Mouse (Mus musculus) forebrain, embryonic 12.5 days (tissue): Measurements from ENCODE around the gene Camk2n1. TPM values are rescaled to one million over a fixed set of nuclear protein-coding genes. Genes with fewer than 3 reads are reported as not detected.
A peak's percentile ranks its signal among the peaks of the same experiment; 100 is the strongest.
"Not testable (repeated sequence)": the region's sequence is repeated elsewhere in the genome, so short reads cannot be mapped to it uniquely, and the experiment has no call there.

Source experiments
- ATAC-seq: fragments of 200-750 bp; cut with Nextera tagmentation; 2 replicates; pipeline ENCODE4 v1.8.0; 2017; ENCODE audit warnings: moderate TSS enrichment; ENCODE audit not compliant: low FRiP score
- H3K27ac ChIP-seq: fragments of 300-500 bp; sonication (generic); 2 replicates; pipeline ENCODE4 v1.5.1; 2016; ENCODE audit warnings: mild to moderate bottlenecking
- H3K27me3 ChIP-seq: fragments of 300-500 bp; sonication (generic); 2 replicates; pipeline ENCODE4 v1.6.1; 2016; ENCODE audit warnings: mild to moderate bottlenecking
- H3K36me3 ChIP-seq: fragments of 300-500 bp; sonication (generic); replicated peaks from 2 replicates; pipeline ENCODE4 v1.6.1; 2016; ENCODE audit warnings: mild to moderate bottlenecking
- H3K4me1 ChIP-seq: fragments of 300-500 bp; sonication (generic); 2 replicates; pipeline ENCODE4 v1.6.1; 2016
- H3K4me2 ChIP-seq: fragments of 300-500 bp; sonication (generic); 2 replicates; pipeline ENCODE4 v1.6.1; 2016; ENCODE audit warnings: mild to moderate bottlenecking, moderate library complexity
- H3K4me3 ChIP-seq: fragments of 300-500 bp; sonication (generic); replicated peaks from 2 replicates; pipeline ENCODE4 v1.5.1; 2016; ENCODE audit warnings: mild to moderate bottlenecking
- H3K9ac ChIP-seq: fragments of 300-500 bp; sonication (generic); 2 replicates; pipeline ENCODE4 v1.6.1; 2016; ENCODE audit warnings: mild to moderate bottlenecking
- H3K9me3 ChIP-seq: fragments of 300-500 bp; sonication (generic); 2 replicates; pipeline ENCODE4 v1.6.1; 2016
- WGBS: fragments of 180-500 bp; shearing (Covaris S2); methylation state at CpG from one replicate; pipeline ENCODE4 v1.1.7; 2016; 5-methylcytosine and 5-hydroxymethylcytosine counted together
- polyA plus RNA-seq: library from polyadenylated mRNA; unstranded; fragments of >200 nt; fragmentation: Nextera tagmentation; extraction: Ambion mirVana; gene quantifications from 2 replicates; pipeline ENCODE4 v1.2.1, GENCODE M21; 2016

The Camk2n1 gene
- 4.8 and 5.4 TPM in 2 replicates for polyA plus RNA-seq

DNA sequence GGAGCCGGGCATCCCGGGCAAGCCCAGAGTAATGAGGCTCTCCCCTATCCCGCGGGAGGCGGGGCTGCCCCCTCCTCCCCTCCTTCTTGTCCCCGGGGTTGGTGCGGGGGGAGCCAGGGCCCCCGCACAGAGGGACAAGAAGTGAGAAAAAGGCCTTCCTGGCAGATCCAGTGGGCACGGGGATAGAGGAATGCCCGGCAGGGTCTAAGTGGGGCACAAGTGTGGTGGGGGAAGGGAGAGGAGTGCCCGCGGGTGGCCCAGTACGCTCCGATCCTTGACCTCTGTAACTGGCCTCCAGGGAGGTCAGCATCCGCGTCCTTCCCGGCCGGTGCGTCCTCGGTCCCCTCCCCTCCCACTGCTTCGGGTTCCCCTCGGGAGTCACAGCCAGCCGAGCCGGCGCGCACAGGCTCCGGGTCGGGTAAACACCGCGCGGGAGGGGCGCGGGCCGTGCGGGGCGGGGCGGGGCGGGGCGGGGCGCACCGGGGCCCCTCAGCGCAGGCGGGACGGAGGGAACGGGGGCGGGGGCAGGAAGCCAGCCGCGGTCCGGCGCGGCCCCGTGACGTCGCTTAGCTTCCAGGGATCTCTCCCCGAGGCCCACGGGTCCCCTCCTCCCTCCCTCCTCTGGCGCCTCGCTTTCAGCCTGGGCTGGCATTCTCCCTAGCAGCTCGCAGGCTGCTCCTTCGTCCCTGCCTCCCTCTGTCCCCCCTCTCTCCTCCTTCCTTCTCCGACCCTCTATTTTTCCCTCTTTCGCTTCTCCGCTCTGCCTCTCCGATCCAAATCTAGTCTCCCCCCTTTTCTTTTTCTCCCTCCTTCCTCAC is at the start of gene Camk2n1:
Gene Camk2n1 (plus strand): TSS at position 562 of the 818 bp plus-strand sequence.
- Histone ChIP-seq H3K9me3 (no peaks in the 10 kb centered on the region), H3K9ac (peak within 1 kb of the TSS; percentile 90), H3K4me1 (peaks cover 55% of the 10 kb centered on the region), H3K27me3 (peaks cover 78% of the 10 kb centered on the region), H3K4me2 (peak within 1 kb of the TSS; percentile 96), H3K27ac (peak within 1 kb of the TSS; percentile 90), H3K36me3 (no peaks in the 10 kb centered on the region), H3K4me3 (peak within 1 kb of the TSS; percentile 85)
- WGBS, result under 1% methylated on average over 45 of the region's 64 CpGs
- ATAC-seq, result peak; percentile 81

DNA sequence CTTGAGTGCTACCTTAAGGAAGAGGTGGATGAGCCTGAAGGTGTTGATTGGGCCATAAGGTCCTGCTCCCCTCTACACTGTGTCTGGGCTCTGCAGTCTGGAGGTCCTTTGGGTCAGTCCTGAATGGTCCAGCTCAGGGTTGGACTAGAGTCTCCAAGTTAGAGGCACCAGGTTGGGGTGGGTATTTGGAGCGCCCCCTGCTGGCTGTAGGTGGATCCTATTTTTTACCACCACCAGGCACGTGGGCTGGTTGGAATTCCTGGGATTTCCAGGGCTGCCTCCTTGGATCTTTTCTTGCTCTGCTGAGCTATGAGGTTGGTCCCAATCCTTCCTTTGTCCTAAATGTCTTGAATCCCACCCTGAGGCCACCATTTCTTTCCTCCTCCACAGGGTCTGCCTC is 49.3 kb upstream of the Camk2n1 start:
- no peaks in the 10 kb centered on the region for H3K36me3 ChIP-seq
- no peak overlapping the region for H3K4me2 ChIP-seq
- H3K27ac ChIP-seq, result no peak overlapping the region
- no peaks in the 10 kb centered on the region for H3K9me3 ChIP-seq
- peaks cover 34% of the 10 kb centered on the region for H3K27me3 ChIP-seq
- H3K4me3 ChIP-seq, result no peak overlapping the region
- 0% methylated on average over 2 of the region's 2 CpGs for WGBS
- no peak for ATAC-seq
- H3K4me1 ChIP-seq, result no peaks in the 10 kb centered on the region
- H3K9ac ChIP-seq, result no peak overlapping the region

- no peak for ATAC-seq
- WGBS, result 87% methylated on average over 12 of the region's 13 CpGs
Observed at GRCm38 (mm10) chr4:138407479-138408194, 46.5 kb upstream of the Camk2n1 start.

DNA sequence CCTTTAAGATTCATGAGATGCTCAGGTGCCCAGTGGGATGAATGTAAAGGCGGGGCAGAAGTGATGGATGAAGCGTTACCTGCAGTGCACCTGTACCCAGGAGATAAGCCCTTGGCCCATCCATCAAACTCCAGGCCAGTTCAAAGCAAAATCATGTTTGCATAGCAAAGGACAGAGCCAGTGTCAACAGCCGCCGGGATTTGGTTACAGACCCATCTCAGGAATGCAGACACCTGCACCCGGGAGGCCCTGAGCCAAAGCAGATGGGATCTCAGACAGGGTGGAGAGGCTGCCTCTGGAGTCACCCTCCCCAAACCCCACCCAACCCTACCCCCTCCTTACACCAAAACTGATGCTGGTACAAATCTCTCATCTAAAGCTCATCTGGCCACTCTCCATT is 43.1 kb upstream of the Camk2n1 start:
- H3K4me2 ChIP-seq, result no peak overlapping the region
- 0 out of 2 replicates have a peak, but pooled peaks cover 4% of the 10 kb centered on the region for H3K4me1 ChIP-seq
- H3K9ac ChIP-seq, result no peak overlapping the region
- H3K36me3 ChIP-seq, result no peaks in the 10 kb centered on the region
- no peak overlapping the region for H3K27ac ChIP-seq
- H3K27me3 ChIP-seq, result peaks cover 64% of the 10 kb centered on the region
- H3K4me3 ChIP-seq, result no peak overlapping the region
- WGBS, result 18% methylated on average over 5 of the region's 5 CpGs
- no peaks in the 10 kb centered on the region for H3K9me3 ChIP-seq
- no peak for ATAC-seq

More at GRCm38 (mm10) chr4:138407479-138408194, 46.5 kb upstream of the Camk2n1 start:
- Histone ChIP-seq H3K36me3 (no peaks in the 10 kb centered on the region), H3K27me3 (peaks cover 48% of the 10 kb centered on the region), H3K27ac (no peak overlapping the region), H3K9me3 (no peaks in the 10 kb centered on the region), H3K9ac (no peak overlapping the region), H3K4me3 (no peak overlapping the region), H3K4me1 (no peaks in the 10 kb centered on the region), H3K4me2 (no peak overlapping the region)

- Histone ChIP-seq H3K9ac (no peak overlapping the region), H3K4me2 (no peak overlapping the region), H3K4me3 (no peak overlapping the region), H3K4me1 (0 out of 2 replicates have a peak, but pooled peaks cover 4% of the 10 kb centered on the region), H3K27ac (no peak overlapping the region), H3K9me3 (no peaks in the 10 kb centered on the region), H3K36me3 (no peaks in the 10 kb centered on the region), H3K27me3 (peaks cover 60% of the 10 kb centered on the region)
- WGBS, result 62% methylated on average over 7 of the region's 7 CpGs
- ATAC-seq, result no peak
Observed at GRCm38 (mm10) chr4:138411504-138412121, 42.5 kb upstream of the Camk2n1 start.

DNA sequence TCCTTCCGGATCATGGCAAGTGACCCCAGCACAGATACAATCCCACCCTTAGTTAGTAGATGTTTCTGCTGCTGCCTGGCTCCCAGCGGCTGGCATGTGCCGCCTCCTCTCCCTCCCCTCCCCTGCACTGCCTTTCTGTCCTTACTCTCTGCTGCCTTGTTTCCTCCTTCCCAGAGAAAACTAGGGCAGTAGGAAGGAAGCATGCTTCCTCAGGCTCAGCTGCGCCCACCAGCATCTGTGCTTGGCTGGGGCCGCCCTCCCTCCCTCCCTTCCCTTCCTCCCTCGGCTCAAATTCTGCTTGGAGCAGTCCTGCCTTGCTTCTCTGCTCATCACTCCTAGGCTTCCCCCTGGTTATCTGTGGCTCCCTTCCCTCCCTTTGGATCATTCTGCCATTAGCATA is 39.4 kb upstream of the Camk2n1 start:
- Histone ChIP-seq H3K4me2 (no peak overlapping the region), H3K4me3 (no peak overlapping the region), H3K9ac (no peak overlapping the region), H3K27ac (no peak overlapping the region), H3K4me1 (peaks cover 12% of the 10 kb centered on the region), H3K36me3 (no peaks in the 10 kb centered on the region), H3K9me3 (no peaks in the 10 kb centered on the region), H3K27me3 (peaks cover 50% of the 10 kb centered on the region)
- ATAC-seq, result no peak
- 27% methylated on average over 6 of the region's 6 CpGs for WGBS

GRCm38 (mm10) chr4:138415991-138416390 is 38.1 kb upstream of the Camk2n1 start:
- Histone ChIP-seq H3K9me3 (no peaks in the 10 kb centered on the region), H3K36me3 (no peaks in the 10 kb centered on the region), H3K4me2 (no peak overlapping the region)

DNA sequence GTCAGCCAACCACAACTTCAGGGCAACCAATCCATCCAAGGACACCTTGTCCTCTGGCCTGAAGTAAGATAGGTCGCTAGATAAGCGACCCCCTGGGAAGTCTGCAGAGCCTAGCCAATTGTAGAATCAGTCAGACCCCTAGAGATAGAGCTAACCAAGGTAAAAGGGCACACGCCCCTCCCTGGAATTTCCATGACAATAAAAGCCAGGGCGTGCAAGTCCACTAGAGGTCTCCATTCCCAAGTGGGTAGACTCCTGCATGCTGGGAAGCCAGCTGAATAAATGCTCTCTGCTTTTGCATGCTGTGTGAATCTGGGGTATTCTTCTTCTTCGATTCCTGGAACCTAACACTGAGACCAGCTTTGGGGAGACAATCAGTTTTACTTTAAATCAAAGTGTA is 37.7 kb upstream of the Camk2n1 start:
- no peak overlapping the region for H3K4me3 ChIP-seq
- H3K4me2 ChIP-seq, result no peak overlapping the region
- no peak for ATAC-seq
- H3K9me3 ChIP-seq, result no peaks in the 10 kb centered on the region
- no peak overlapping the region for H3K9ac ChIP-seq
- no peaks in the 10 kb centered on the region for H3K36me3 ChIP-seq
- no peak overlapping the region for H3K27ac ChIP-seq
- H3K27me3 ChIP-seq, result peaks cover 53% of the 10 kb centered on the region
- H3K4me1 ChIP-seq, result peaks cover 12% of the 10 kb centered on the region
- 52% methylated on average over 5 of the region's 5 CpGs for WGBS

More at GRCm38 (mm10) chr4:138415991-138416390, 38.1 kb upstream of the Camk2n1 start:
- no peak overlapping the region for H3K27ac ChIP-seq
- no peak overlapping the region for H3K4me3 ChIP-seq
- WGBS, result 76% methylated on average over 3 of the region's 3 CpGs
- H3K4me1 ChIP-seq, result peaks cover 12% of the 10 kb centered on the region
- H3K27me3 ChIP-seq, result peaks cover 53% of the 10 kb centered on the region
- no peak for ATAC-seq
- H3K9ac ChIP-seq, result no peak overlapping the region

GRCm38 (mm10) chr4:138417882-138418281 is 36.2 kb upstream of the Camk2n1 start:
- no peaks in the 10 kb centered on the region for H3K9me3 ChIP-seq
- no peak for ATAC-seq
- H3K4me3 ChIP-seq, result no peak overlapping the region
- no peaks in the 10 kb centered on the region for H3K36me3 ChIP-seq
- WGBS, result 90% methylated on average over 4 of the region's 4 CpGs
- H3K27ac ChIP-seq, result no peak overlapping the region
- peaks cover 12% of the 10 kb centered on the region for H3K4me1 ChIP-seq
- no peak overlapping the region for H3K9ac ChIP-seq
- peaks cover 45% of the 10 kb centered on the region for H3K27me3 ChIP-seq
- H3K4me2 ChIP-seq, result no peak overlapping the region

DNA sequence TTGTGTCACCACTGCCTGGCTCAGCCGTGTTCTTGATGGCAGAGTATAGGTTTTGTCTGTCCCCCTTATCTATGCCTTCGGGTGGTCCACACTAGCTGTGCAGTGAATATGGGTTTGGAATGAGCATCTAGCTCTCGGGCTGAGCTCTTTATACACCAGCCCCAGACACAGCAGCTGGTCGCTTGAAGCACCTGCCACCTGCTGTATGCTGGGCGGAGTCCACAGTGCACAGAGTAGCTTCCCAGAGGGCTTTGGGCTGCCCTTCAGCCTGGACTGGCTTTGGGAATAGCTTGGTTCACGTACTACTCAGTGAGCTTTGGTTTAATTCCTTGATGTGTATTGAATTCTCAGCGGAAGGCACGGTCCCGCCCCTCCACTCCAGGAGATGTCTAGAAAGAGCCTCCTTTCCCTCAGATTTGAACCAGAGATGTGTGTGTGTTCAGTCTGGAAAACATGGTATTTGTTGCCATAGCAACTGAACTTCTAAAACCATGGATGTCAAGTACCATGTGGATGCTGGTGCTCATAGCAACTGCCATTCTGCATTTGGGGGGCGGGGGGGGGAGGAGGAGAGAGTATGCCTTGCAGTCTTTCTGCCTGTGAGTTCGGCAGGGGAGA is 35.7 kb upstream of the Camk2n1 start:
- no peak for ATAC-seq
- Histone ChIP-seq H3K27ac (no peak overlapping the region), H3K36me3 (no peaks in the 10 kb centered on the region), H3K4me3 (no peak overlapping the region), H3K9ac (no peak overlapping the region), H3K4me2 (no peak overlapping the region), H3K9me3 (no peaks in the 10 kb centered on the region), H3K4me1 (peaks cover 12% of the 10 kb centered on the region), H3K27me3 (peaks cover 45% of the 10 kb centered on the region)
- WGBS, result 51% methylated on average over 11 of the region's 11 CpGs

GRCm38 (mm10) chr4:138425028-138425427 is 29.1 kb upstream of the Camk2n1 start:
- Histone ChIP-seq H3K4me1 (no peaks in the 10 kb centered on the region), H3K27ac (no peak overlapping the region), H3K9me3 (no peaks in the 10 kb centered on the region), H3K4me3 (no peak overlapping the region), H3K9ac (no peak overlapping the region), H3K27me3 (peaks cover 27% of the 10 kb centered on the region), H3K4me2 (no peak overlapping the region), H3K36me3 (no peaks in the 10 kb centered on the region)
- ATAC-seq, result no peak
- WGBS, result 81% methylated on average over 6 of the region's 6 CpGs

- not testable (repeated sequence) for ATAC-seq, H3K4me3 ChIP-seq, H3K9ac ChIP-seq, H3K36me3 ChIP-seq, H3K9me3 ChIP-seq, H3K27ac ChIP-seq, H3K4me2 ChIP-seq, H3K4me1 ChIP-seq
- peaks cover 23% of the 10 kb centered on the region for H3K27me3 ChIP-seq
- WGBS, result 92% methylated on average over 14 of the region's 14 CpGs
Observed at GRCm38 (mm10) chr4:138425604-138426003, 28.5 kb upstream of the Camk2n1 start.
